Mouse (Mus musculus) cerebellum, adult 11 months (tissue): ENCODE results near the gene Tctex1d1.

Source experiments
- DNase-seq: peaks from one replicate; pipeline ENCODE4 v3.0.0; 2022

The Tctex1d1 gene

GRCm38 (mm10) chr4:102989391-102989790 is 11.0 kb downstream of the Tctex1d1 start:
- DNase-seq = no peak

GRCm38 (mm10) chr4:102990016-102990415 is 11.6 kb downstream of the Tctex1d1 start:
- DNase-seq = no peak

- no peak for DNase-seq
These were observed 12.4 kb downstream of the Tctex1d1 start for GRCm38 (mm10) chr4:102990595-102991340.

- DNase-seq = no peak
These were observed 13.3 kb downstream of the Tctex1d1 start for GRCm38 (mm10) chr4:102991685-102992084.

GRCm38 (mm10) chr4:103004681-103005080 is 26.3 kb downstream of the Tctex1d1 start:
- DNase-seq = no peak

GRCm38 (mm10) chr4:103005190-103005945 is 27.0 kb downstream of the Tctex1d1 start:
- DNase-seq = no peak

GRCm38 (mm10) chr4:103006266-103006665 is 27.9 kb downstream of the Tctex1d1 start:
- no peak for DNase-seq

GRCm38 (mm10) chr4:103006943-103007418 is 28.6 kb downstream of the Tctex1d1 start:
- no peak for DNase-seq

GRCm38 (mm10) chr4:103010734-103011133 is 32.3 kb downstream of the Tctex1d1 start:
- no peak for DNase-seq

GRCm38 (mm10) chr4:103011823-103012222 is 33.4 kb downstream of the Tctex1d1 start:
- DNase-seq = no peak

- DNase-seq = no peak
These were observed 35.1 kb downstream of the Tctex1d1 start for GRCm38 (mm10) chr4:103013490-103013889.

GRCm38 (mm10) chr4:103026621-103027020 is 48.2 kb downstream of the Tctex1d1 start, which contains the start of gene Insl5:
Insl5 (minus strand) TSS chr4:103026842.
- no peak for DNase-seq

- no peak for DNase-seq
These were observed 49.3 kb downstream of the Tctex1d1 start for GRCm38 (mm10) chr4:103027745-103028144.

GRCm38 (mm10) chr4:103028177-103029088 is 50.0 kb downstream of the Tctex1d1 start:
- no peak for DNase-seq

- no peak for DNase-seq
These were observed 60.9 kb downstream of the Tctex1d1 start for GRCm38 (mm10) chr4:103039103-103039837.

- no peak for DNase-seq
These were observed 61.4 kb downstream of the Tctex1d1 start for GRCm38 (mm10) chr4:103039838-103040191.

GRCm38 (mm10) chr4:103042997-103043396 is 64.6 kb downstream of the Tctex1d1 start:
- DNase-seq = no peak

- no peak for DNase-seq
These were observed 69.6 kb downstream of the Tctex1d1 start for GRCm38 (mm10) chr4:103048046-103048445.
